Mouse (Mus musculus): ENCODE measurements around the gene Cyp2c23. TPM values are rescaled to one million over a fixed set of nuclear protein-coding genes. Genes with fewer than 3 reads are reported as not detected.

Gene Cyp2c23
- polyA plus RNA-seq, 1 experiment from 2014 or later = not detected

DNA sequence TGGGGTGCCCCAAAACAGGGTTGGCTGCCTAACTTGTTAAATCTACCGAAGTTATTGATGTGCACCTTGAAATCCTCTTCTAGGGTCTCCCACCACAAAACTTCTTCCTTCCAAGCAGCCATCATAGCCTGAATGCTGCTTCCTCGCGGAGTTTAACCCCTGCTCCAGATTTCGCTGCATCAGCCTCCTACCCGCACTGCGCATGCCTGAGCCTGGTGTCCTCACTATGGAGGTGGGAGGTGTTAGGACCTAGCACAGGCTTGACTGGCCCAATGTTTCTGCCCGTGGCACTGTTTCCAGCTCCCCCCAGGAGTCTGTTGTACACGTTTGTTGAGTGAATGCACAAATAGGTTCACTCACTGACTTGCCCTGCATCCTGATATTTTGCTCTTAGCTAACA is 38.6 kb downstream of the Cyp2c23 start:
- H3K9me3 ChIP-seq (ENCODE audit: control insufficient read depth, low read length) = no peaks in the 10 kb centered on the region
- H3K27ac ChIP-seq (ENCODE audit: low read depth, low read length) = no peak overlapping the region
- H3K4me1 ChIP-seq (ENCODE audit: control insufficient read depth, insufficient read depth, low read length) = no peaks in the 10 kb centered on the region
- no peaks in the 10 kb centered on the region for H3K36me3 ChIP-seq (ENCODE audit: control insufficient read depth, insufficient read depth, low read length)
- ATAC-seq (ENCODE audit: low FRiP score) (no peak), DNase-seq (ENCODE audit: low spot score, missing footprints) (peak; percentile 61)
- H3K9ac ChIP-seq (ENCODE audit: low read length) = no peak overlapping the region
- H3K27me3 ChIP-seq (ENCODE audit: control insufficient read depth, insufficient read depth, low read length) = no peaks in the 10 kb centered on the region
- H3K4me2 ChIP-seq = no peak overlapping the region
- no peak overlapping the region for H3K4me3 ChIP-seq (ENCODE audit: low read depth, low read length)
- WGBS = 79% methylated on average over 8 of the region's 8 CpGs

GRCm38 (mm10) chr19:43986069-43986794 is 42.8 kb downstream of the Cyp2c23 start, which contains the start of gene Cpn1:
TSS of gene Cpn1 (minus strand) at chr19:43986556.
- H3K4me3 ChIP-seq (ENCODE audit: low read depth, low read length) = no peak within 1 kb of the TSS
- peak within 1 kb of the TSS; percentile 19 for H3K4me2 ChIP-seq
- H3K27ac ChIP-seq (ENCODE audit: low read depth, low read length) = no peak within 1 kb of the TSS
- 0 out of 2 replicates have a peak within 1 kb of the TSS, but pooled peaks have one; percentile 1 for H3K9ac ChIP-seq (ENCODE audit: low read length)
- no peaks in the 10 kb centered on the region for H3K36me3 ChIP-seq (ENCODE audit: control insufficient read depth, insufficient read depth, low read length)
- no peaks in the 10 kb centered on the region for H3K9me3 ChIP-seq (ENCODE audit: control insufficient read depth, low read length)
- no peaks in the 10 kb centered on the region for H3K4me1 ChIP-seq (ENCODE audit: control insufficient read depth, insufficient read depth, low read length)
- ATAC-seq (ENCODE audit: low FRiP score) = no peak
- no peaks in the 10 kb centered on the region for H3K27me3 ChIP-seq (ENCODE audit: control insufficient read depth, insufficient read depth, low read length)
- WGBS = 20% methylated on average over 30 of the region's 30 CpGs
- DNase-seq (ENCODE audit: low spot score, missing footprints) = peak; percentile 89

DNA sequence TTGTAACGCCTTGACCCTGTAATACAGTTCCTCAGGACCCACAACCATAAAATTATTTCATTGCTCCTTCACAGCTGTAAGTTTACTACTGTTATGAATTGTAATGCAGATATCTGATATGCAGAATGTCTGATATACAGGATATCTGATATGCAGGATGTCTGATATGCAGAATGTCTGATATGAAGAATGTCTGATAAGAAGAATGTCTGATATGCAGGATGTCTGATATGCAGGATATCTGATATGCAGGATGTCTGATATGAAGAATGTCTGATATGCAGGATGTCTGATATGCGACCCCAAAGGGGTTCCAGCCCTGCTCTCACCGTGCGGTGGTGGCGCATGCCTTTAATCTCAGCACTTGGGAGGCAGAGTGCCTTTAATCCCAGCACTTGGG is 47.0 kb downstream of the Cyp2c23 start:
- ATAC-seq (ENCODE audit: low FRiP score) = no peak
- WGBS = 95% methylated on average over 5 of the region's 5 CpGs

GRCm38 (mm10) chr19:43980711-43981110 is 48.3 kb downstream of the Cyp2c23 start:
- no peak for ATAC-seq (ENCODE audit: low FRiP score)
- 94% methylated on average over 17 of the region's 17 CpGs for WGBS
- Histone ChIP-seq H3K36me3 (ENCODE audit: control insufficient read depth, insufficient read depth, low read length) (no peaks in the 10 kb centered on the region), H3K9ac (ENCODE audit: low read length) (no peak overlapping the region), H3K9me3 (ENCODE audit: control insufficient read depth, low read length) (no peaks in the 10 kb centered on the region), H3K27ac (ENCODE audit: low read depth, low read length) (no peak overlapping the region), H3K27me3 (ENCODE audit: control insufficient read depth, insufficient read depth, low read length) (no peaks in the 10 kb centered on the region), H3K4me2 (no peak overlapping the region), H3K4me1 (ENCODE audit: control insufficient read depth, insufficient read depth, low read length) (no peaks in the 10 kb centered on the region), H3K4me3 (ENCODE audit: low read depth, low read length) (no peak overlapping the region)
- DNase-seq (ENCODE audit: low spot score, missing footprints) = no peak

More for the DNA sequence above, 47.0 kb downstream of the Cyp2c23 start:
- no peak overlapping the region for H3K4me3 ChIP-seq (ENCODE audit: low read depth, low read length)
- H3K9ac ChIP-seq (ENCODE audit: low read length) = no peak overlapping the region
- DNase-seq (ENCODE audit: low spot score, missing footprints) = no peak
- H3K36me3 ChIP-seq (ENCODE audit: control insufficient read depth, insufficient read depth, low read length) = no peaks in the 10 kb centered on the region
- no peak overlapping the region for H3K27ac ChIP-seq (ENCODE audit: low read depth, low read length)
- no peak overlapping the region for H3K4me2 ChIP-seq
- H3K9me3 ChIP-seq (ENCODE audit: control insufficient read depth, low read length) = no peaks in the 10 kb centered on the region
- no peaks in the 10 kb centered on the region for H3K27me3 ChIP-seq (ENCODE audit: control insufficient read depth, insufficient read depth, low read length)
- no peaks in the 10 kb centered on the region for H3K4me1 ChIP-seq (ENCODE audit: control insufficient read depth, insufficient read depth, low read length)

DNA sequence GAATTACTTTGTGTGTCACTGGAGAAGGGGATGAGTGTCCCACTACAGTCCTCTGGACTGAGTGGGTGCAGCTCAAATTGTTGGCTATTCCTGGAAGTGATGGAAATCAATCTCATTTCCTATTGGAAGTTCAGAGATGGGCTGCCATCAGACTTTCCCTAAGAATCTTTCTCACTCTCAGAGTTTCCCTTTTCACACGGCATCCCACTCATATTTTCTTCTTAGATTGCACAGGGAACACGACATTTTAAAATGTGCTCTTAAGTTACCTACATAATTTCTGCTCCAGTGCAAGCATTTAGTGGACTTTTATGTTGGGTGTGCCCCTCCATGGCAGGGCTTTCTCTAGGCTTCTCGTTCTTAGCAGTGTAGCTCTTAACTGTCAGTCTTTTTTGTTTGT is 51.2 kb downstream of the Cyp2c23 start:
- 85% methylated on average over 3 of the region's 3 CpGs for WGBS

DNA sequence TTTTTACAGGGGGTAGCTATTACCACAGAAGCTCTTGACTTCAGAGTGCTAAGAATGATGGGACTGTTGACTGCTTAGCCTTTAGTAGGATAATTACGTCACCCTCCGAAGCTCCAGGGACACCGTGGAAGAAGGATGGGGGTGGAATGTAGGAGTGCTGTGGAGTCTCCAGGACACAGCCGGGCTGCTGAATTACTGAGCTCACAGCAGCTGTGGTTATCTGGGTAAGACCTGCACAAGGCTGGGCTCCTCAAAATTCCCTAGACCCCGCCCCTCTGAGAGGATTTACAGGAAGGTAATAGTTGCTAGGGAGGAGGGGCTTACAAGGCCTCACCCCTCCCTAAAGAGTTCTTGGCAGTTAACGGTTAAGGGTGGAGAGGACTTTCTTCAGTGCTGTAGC is 52.3 kb downstream of the Cyp2c23 start:
- 77% methylated on average over 6 of the region's 6 CpGs for whole genome bisulfite sequencing
- no peak overlapping the region for H3K4me2 ChIP-seq
- no peak overlapping the region for H3K4me3 ChIP-seq (ENCODE audit: low read depth, low read length)
- no peaks in the 10 kb centered on the region for H3K27me3 ChIP-seq (ENCODE audit: control insufficient read depth, insufficient read depth, low read length)
- no peaks in the 10 kb centered on the region for H3K9me3 ChIP-seq (ENCODE audit: control insufficient read depth, low read length)
- no peaks in the 10 kb centered on the region for H3K4me1 ChIP-seq (ENCODE audit: control insufficient read depth, insufficient read depth, low read length)
- DNase-seq (ENCODE audit: low spot score, missing footprints) (no peak), ATAC-seq (ENCODE audit: low FRiP score) (no peak)
- H3K27ac ChIP-seq (ENCODE audit: low read depth, low read length) = no peak overlapping the region
- no peaks in the 10 kb centered on the region for H3K36me3 ChIP-seq (ENCODE audit: control insufficient read depth, insufficient read depth, low read length)
- no peak overlapping the region for H3K9ac ChIP-seq (ENCODE audit: low read length)

More for the DNA sequence above, 51.2 kb downstream of the Cyp2c23 start:
- ATAC-seq (ENCODE audit: low FRiP score) = no peak
- H3K4me1 ChIP-seq (ENCODE audit: control insufficient read depth, insufficient read depth, low read length) = no peaks in the 10 kb centered on the region
- H3K36me3 ChIP-seq (ENCODE audit: control insufficient read depth, insufficient read depth, low read length) = no peaks in the 10 kb centered on the region
- no peak overlapping the region for H3K27ac ChIP-seq (ENCODE audit: low read depth, low read length)
- DNase-seq (ENCODE audit: low spot score, missing footprints) = no peak
- no peaks in the 10 kb centered on the region for H3K27me3 ChIP-seq (ENCODE audit: control insufficient read depth, insufficient read depth, low read length)
- no peaks in the 10 kb centered on the region for H3K9me3 ChIP-seq (ENCODE audit: control insufficient read depth, low read length)
- H3K4me3 ChIP-seq (ENCODE audit: low read depth, low read length) = no peak overlapping the region
- no peak overlapping the region for H3K4me2 ChIP-seq
- H3K9ac ChIP-seq (ENCODE audit: low read length) = no peak overlapping the region

- WGBS = 95% methylated on average over 6 of the region's 6 CpGs
Observed at GRCm38 (mm10) chr19:43974221-43974620, 54.8 kb downstream of the Cyp2c23 start.

GRCm38 (mm10) chr19:43973711-43974110 is 55.3 kb downstream of the Cyp2c23 start:
- H3K36me3 ChIP-seq (ENCODE audit: control insufficient read depth, insufficient read depth, low read length) = no peaks in the 10 kb centered on the region
- DNase-seq (ENCODE audit: low spot score, missing footprints) (no peak), ATAC-seq (ENCODE audit: low FRiP score) (no peak)
- 93% methylated on average over 9 of the region's 9 CpGs for WGBS
- H3K9ac ChIP-seq (ENCODE audit: low read length) = no peak overlapping the region
- H3K27ac ChIP-seq (ENCODE audit: low read depth, low read length) = no peak overlapping the region
- no peak overlapping the region for H3K4me2 ChIP-seq
- H3K4me3 ChIP-seq (ENCODE audit: low read depth, low read length) = no peak overlapping the region
- H3K27me3 ChIP-seq (ENCODE audit: control insufficient read depth, insufficient read depth, low read length) = no peaks in the 10 kb centered on the region
- H3K9me3 ChIP-seq (ENCODE audit: control insufficient read depth, low read length) = no peaks in the 10 kb centered on the region
- no peaks in the 10 kb centered on the region for H3K4me1 ChIP-seq (ENCODE audit: control insufficient read depth, insufficient read depth, low read length)

More at GRCm38 (mm10) chr19:43974221-43974620, 54.8 kb downstream of the Cyp2c23 start:
- H3K27me3 ChIP-seq (ENCODE audit: control insufficient read depth, insufficient read depth, low read length) = no peaks in the 10 kb centered on the region
- no peaks in the 10 kb centered on the region for H3K9me3 ChIP-seq (ENCODE audit: control insufficient read depth, low read length)
- no peaks in the 10 kb centered on the region for H3K36me3 ChIP-seq (ENCODE audit: control insufficient read depth, insufficient read depth, low read length)
- no peak overlapping the region for H3K4me3 ChIP-seq (ENCODE audit: low read depth, low read length)
- H3K4me1 ChIP-seq (ENCODE audit: control insufficient read depth, insufficient read depth, low read length) = no peaks in the 10 kb centered on the region
- H3K9ac ChIP-seq (ENCODE audit: low read length) = no peak overlapping the region
- H3K27ac ChIP-seq (ENCODE audit: low read depth, low read length) = no peak overlapping the region
- ATAC-seq (ENCODE audit: low FRiP score) = no peak
- no peak overlapping the region for H3K4me2 ChIP-seq
- no peak for DNase-seq (ENCODE audit: low spot score, missing footprints)

DNA sequence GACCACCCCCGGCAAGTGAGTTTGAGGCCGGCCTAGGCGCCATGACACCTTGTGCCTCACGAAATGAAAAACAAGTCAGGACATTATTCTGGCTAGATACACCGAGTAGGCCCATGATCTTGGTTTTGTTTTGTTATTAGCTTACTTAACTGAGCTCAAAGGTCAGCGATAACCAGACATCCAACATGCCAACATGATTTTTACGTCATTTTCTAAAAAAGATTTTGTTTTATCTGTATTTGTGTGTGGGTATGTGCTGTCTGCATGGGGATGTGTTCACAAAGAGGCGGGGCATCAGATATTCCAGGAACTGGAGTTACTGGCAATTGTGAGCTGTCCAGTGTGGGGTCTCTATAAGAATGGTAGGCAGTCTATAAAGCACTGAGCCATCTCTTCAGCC is 56.9 kb downstream of the Cyp2c23 start:
- H3K27me3 ChIP-seq (ENCODE audit: control insufficient read depth, insufficient read depth, low read length) = no peaks in the 10 kb centered on the region
- no peaks in the 10 kb centered on the region for H3K9me3 ChIP-seq (ENCODE audit: control insufficient read depth, low read length)
- no peak for ATAC-seq (ENCODE audit: low FRiP score)
- H3K4me3 ChIP-seq (ENCODE audit: low read depth, low read length) = no peak overlapping the region
- H3K36me3 ChIP-seq (ENCODE audit: control insufficient read depth, insufficient read depth, low read length) = no peaks in the 10 kb centered on the region
- no peak for DNase-seq (ENCODE audit: low spot score, missing footprints)
- 90% methylated on average over 8 of the region's 8 CpGs for WGBS
- no peak overlapping the region for H3K9ac ChIP-seq (ENCODE audit: low read length)
- no peak overlapping the region for H3K27ac ChIP-seq (ENCODE audit: low read depth, low read length)
- no peak overlapping the region for H3K4me2 ChIP-seq
- no peaks in the 10 kb centered on the region for H3K4me1 ChIP-seq (ENCODE audit: control insufficient read depth, insufficient read depth, low read length)
